25 mouse cellular contexts compared by ENCODE assay signal in genomic region chr1:105962084-105962818, GRCm38 (mm10). TPM values are rescaled to one million over a fixed set of nuclear protein-coding genes. Genes with fewer than 3 reads are reported as not detected.
DNase-seq lines count a peak whose midpoint lies in the region; ATAC-seq and TF ChIP-seq lines count a peak whose summit lies in the region.
"Had no signal": no experiment of that assay in that cellular context is flagged by ENCODE, and none has a peak within 500 bp of the region (broad histone marks: within the 10 kb centered on the region; RNA-seq: fewer than 3 reads in every experiment).

No protein-coding gene starts in this region.

- H3K9ac ChIP-seq in heart, postnatal 0 days (replicated peaks; ENCODE audit: low read depth, low read length) = no peak overlapping the region
- no peak overlapping the region for H3K9ac ChIP-seq in intestine, postnatal 0 days (ENCODE audit: low read depth, low read length)
- H3K9ac ChIP-seq: forebrain, embryonic 13.5 days; limb, embryonic 12.5 days; liver, embryonic 15.5 days; lung, embryonic 14.5 days; neural tube, embryonic 12.5 days had no signal

- intact Hi-C loops in gastrocnemius, adult 2 months (cut with DNase I) = no loop called here

- H3K36me3 ChIP-seq in heart, postnatal 0 days (replicated peaks; ENCODE audit: control insufficient read depth, insufficient read depth, low read length) = no peaks in the 10 kb centered on the region
- H3K36me3 ChIP-seq in heart, embryonic 10.5 days = no peaks in the 10 kb centered on the region
- no peaks in the 10 kb centered on the region for H3K36me3 ChIP-seq in intestine, postnatal 0 days (ENCODE audit: control insufficient read depth, insufficient read depth)
- H3K36me3 ChIP-seq: G1E; limb, embryonic 12.5 days; liver, embryonic 15.5 days; midbrain, embryonic 10.5 days; neural tube, embryonic 12.5 days had no signal

- no peak overlapping the region for H3K4me3 ChIP-seq in gastrocnemius, adult 2 months
- no peak overlapping the region for H3K4me3 ChIP-seq in heart, postnatal 0 days (ENCODE audit: low read depth, low read length)
- no peak overlapping the region for H3K4me3 ChIP-seq in heart, embryonic 10.5 days
- H3K4me3 ChIP-seq in intestine, postnatal 0 days (ENCODE audit: low read depth, low read length) = no peak overlapping the region
- H3K4me3 ChIP-seq: forebrain, embryonic 13.5 days; limb, embryonic 12.5 days; liver, embryonic 15.5 days; midbrain, embryonic 10.5 days; myocyte; neural tube, embryonic 12.5 days had no signal

- peak; percentile 74 for ATAC-seq in heart, postnatal 0 days (ENCODE audit: insufficient read depth, low read depth)
- ATAC-seq in intestine, postnatal 0 days = peak; percentile 97
- ATAC-seq: forebrain, embryonic 13.5 days; hindbrain, embryonic 16.5 days had no signal

- H3K9me3 ChIP-seq in heart, postnatal 0 days (replicated peaks; ENCODE audit: control insufficient read depth, low read length) = no peaks in the 10 kb centered on the region
- no peaks in the 10 kb centered on the region for H3K9me3 ChIP-seq in heart, embryonic 10.5 days
- H3K9me3 ChIP-seq in intestine, postnatal 0 days (ENCODE audit: control insufficient read depth) = no peaks in the 10 kb centered on the region
- H3K9me3 ChIP-seq: forebrain, embryonic 13.5 days; G1E; limb, embryonic 12.5 days; liver, embryonic 15.5 days; midbrain, embryonic 10.5 days; neural tube, embryonic 12.5 days had no signal

- no peak overlapping the region for H3K4me2 ChIP-seq in heart, postnatal 0 days (ENCODE audit: low read depth, low read length)
- H3K4me2 ChIP-seq in intestine, postnatal 0 days (replicated peaks; ENCODE audit: low read depth) = no peak overlapping the region
- H3K4me2 ChIP-seq: forebrain, embryonic 13.5 days; limb, embryonic 12.5 days; liver, embryonic 15.5 days; lung, embryonic 14.5 days; neural tube, embryonic 12.5 days had no signal

- H3K4me1 ChIP-seq in heart, postnatal 0 days (ENCODE audit: control insufficient read depth, insufficient read depth) = 0 out of 2 replicates have a peak, but pooled peaks cover 3% of the 10 kb centered on the region
- H3K4me1 ChIP-seq in heart, embryonic 10.5 days = 0 out of 2 replicates have a peak, but pooled peaks cover 7% of the 10 kb centered on the region
- peaks cover 6% of the 10 kb centered on the region; the same call in 1 of the 2 replicates for H3K4me1 ChIP-seq in intestine, postnatal 0 days (replicated peaks; ENCODE audit: control insufficient read depth, insufficient read depth, low read length)
- H3K4me1 ChIP-seq: forebrain, embryonic 13.5 days; limb, embryonic 12.5 days; liver, embryonic 15.5 days; midbrain, embryonic 10.5 days; neural tube, embryonic 12.5 days had no signal

- peak overlapping the region; percentile 48; the same call in 1 of the 2 replicates for H3K27ac ChIP-seq in gastrocnemius, adult 2 months
- no peak overlapping the region for H3K27ac ChIP-seq in heart, postnatal 0 days (ENCODE audit: low read depth)
- H3K27ac ChIP-seq in heart, embryonic 10.5 days = no peak overlapping the region
- peak overlapping the region; percentile 86 for H3K27ac ChIP-seq in intestine, postnatal 0 days (ENCODE audit: low read depth, low read length)
- H3K27ac ChIP-seq: forebrain, embryonic 13.5 days; limb, embryonic 12.5 days; liver, embryonic 15.5 days; midbrain, embryonic 10.5 days; neural tube, embryonic 12.5 days had no signal

- DNase-seq in gastrocnemius, adult 2 months = no peak
- no peak for DNase-seq in gastrocnemius, adult 18-20 months (ENCODE audit: low spot score)
- DNase-seq in heart, postnatal 0 days (ENCODE audit: low spot score) = peak; percentile 14
- DNase-seq in heart, embryonic 10.5 days (ENCODE audit: low spot score) = no peak
- DNase-seq in kidney, postnatal 36 days = peak; percentile 25 to 31
- no peak for DNase-seq in kidney, adult 9 months
- no peak for DNase-seq in c-Kit-positive CD71-positive TER-119-positive erythroid progenitor cells, embryonic 14.5 days (ENCODE audit: low spot score)
- DNase-seq: adrenal gland, adult 8-10 months; cerebellum, adult 9-10 months; cerebellum, postnatal 36 days; gastrocnemius, postnatal 25 days; heart, adult 11 months; kidney, adult 18-20 months; lung, embryonic 14.5 days; lung, postnatal 14 days; right cerebral cortex, adult 18-20 months had no signal

- no peak for TF ChIP-seq CTCF in gastrocnemius, adult 2 months (IDR thresholded peaks at IDR 0.05)
- TF ChIP-seq CTCF in heart, postnatal 0 days (IDR thresholded peaks at IDR 0.05; ENCODE audit: low read depth) = no peak
- TF ChIP-seq CTCF in intestine, postnatal 0 days (IDR thresholded peaks at IDR 0.05; ENCODE audit: low read depth) = peak; percentile 17; the same call in 1 of the 2 replicates

- no peak for TF ChIP-seq EP300 in heart, postnatal 0 days (IDR thresholded peaks at IDR 0.05; ENCODE audit: low read depth)

- no peaks in the 10 kb centered on the region for H3K27me3 ChIP-seq in heart, postnatal 0 days (ENCODE audit: control insufficient read depth, insufficient read depth, low read length)
- H3K27me3 ChIP-seq in heart, embryonic 10.5 days (ENCODE audit: insufficient read depth, poor library complexity, severe bottlenecking) = no peaks in the 10 kb centered on the region
- H3K27me3 ChIP-seq in intestine, postnatal 0 days (replicated peaks; ENCODE audit: control insufficient read depth, insufficient read depth, low read length) = no peaks in the 10 kb centered on the region
- H3K27me3 ChIP-seq: forebrain, embryonic 13.5 days; limb, embryonic 12.5 days; liver, embryonic 15.5 days; neural tube, embryonic 12.5 days had no signal

- WGBS in heart, postnatal 0 days = 67% methylated on average over 7 of the region's 7 CpGs
- 56% methylated on average over 7 of the region's 7 CpGs for WGBS in heart, embryonic 10.5 days
- WGBS in intestine, postnatal 0 days = 47% methylated on average over 7 of the region's 7 CpGs

RNA-seq across cellular contexts. Expression of gene Zcchc2, which starts 28.0 kb away (rescaled TPM):
- 10 to 100 TPM in 1 of 2 experiments, 1 to 10 TPM in 1; 6.1 to 11.4 TPM for total RNA-seq in gastrocnemius, adult 2 months (2021)
- 10 to 100 TPM in 1 of 2 experiments, 1 to 10 TPM in 1; 7.9 to 11.4 TPM for total RNA-seq in gastrocnemius, adult 18-20 months (2021)
- total RNA-seq in heart, postnatal 0 days (2014; rRNA removed; ENCODE audit: low replicate concordance) = 6.6 and 9.5 TPM in 2 replicates
- polyA plus RNA-seq in heart, postnatal 0 days (2015; fragmentation: Nextera tagmentation; extraction: Ambion mirVana) = 1.1 TPM in 2 replicates
- 1.8 and 2.4 TPM in 2 replicates for polyA plus RNA-seq in heart, embryonic 10.5 days (2016; fragmentation: Nextera tagmentation; extraction: Ambion mirVana)
- polyA plus RNA-seq in intestine, postnatal 0 days (2015; fragmentation: Nextera tagmentation; extraction: Ambion mirVana) = 1.5 and 1.6 TPM in 2 replicates

Comparison
In these comparisons a context has a peak if more than half of its experiments do, and no peak if none do; other contexts are left out.
1. DNase-seq: peak in heart, postnatal 0 days (single experiment) and kidney, postnatal 36 days (2 of 2); none in gastrocnemius, adult 2 months (single experiment), gastrocnemius, adult 18-20 months (single experiment), heart, embryonic 10.5 days (single experiment), kidney, adult 9 months (single experiment) and c-Kit-positive CD71-positive TER-119-positive erythroid progenitor cells, embryonic 14.5 days (single experiment).
2. H3K27ac ChIP-seq: peak in gastrocnemius, adult 2 months (single experiment) and intestine, postnatal 0 days (single experiment); none in heart, postnatal 0 days (single experiment) and heart, embryonic 10.5 days (single experiment).